9 mouse cellular contexts compared by ENCODE assay signal in the genomic region with DNA sequence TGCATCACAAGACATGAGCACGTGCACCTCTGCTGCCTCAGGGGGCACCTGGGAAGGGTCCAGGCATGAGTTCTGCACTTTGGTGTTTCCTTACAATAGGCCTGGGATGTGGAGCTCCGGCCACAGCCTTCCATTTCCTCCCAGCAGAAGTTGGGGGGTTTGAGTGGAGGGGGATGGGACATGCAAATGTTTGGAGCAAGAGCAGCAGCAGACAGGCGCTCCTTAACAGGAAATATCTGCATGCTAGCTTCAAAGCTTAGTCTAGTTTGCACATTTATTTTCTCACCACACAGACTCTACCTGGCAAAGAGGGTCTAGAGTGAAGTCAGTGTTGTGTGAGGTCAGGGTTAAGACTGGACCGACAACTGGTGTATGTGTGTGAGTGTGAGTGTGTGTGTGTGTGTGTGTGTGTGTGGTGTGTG.
DNase-seq lines count a peak whose midpoint lies in the region; ATAC-seq and TF ChIP-seq lines count a peak whose summit lies in the region.
"Had no signal": no experiment of that assay in that cellular context is flagged by ENCODE, and none has a peak within 500 bp of the region (broad histone marks: within the 10 kb centered on the region; RNA-seq: fewer than 3 reads in every experiment).

No protein-coding gene starts in this region.

- 48% methylated on average over 4 of the region's 4 CpGs for WGBS in heart, embryonic 12.5 days
- 59% methylated on average over 4 of the region's 4 CpGs for WGBS in heart, embryonic 11.5 days (ENCODE audit: insufficient replicate concordance)
- 76% methylated on average over 4 of the region's 4 CpGs for WGBS in small intestine, adult 2 months

- no peak for TF ChIP-seq CTCF in small intestine, adult 2 months (IDR thresholded peaks at IDR 0.05; ENCODE audit: extremely low read depth, insufficient read length, insufficient replicate concordance, low read depth, low read length)

- TF ChIP-seq POLR2A in small intestine, adult 2 months (IDR thresholded peaks at IDR 0.05; ENCODE audit: low read depth, low read length) = no peak

- no peaks in the 10 kb centered on the region for H3K9me3 ChIP-seq in heart, embryonic 12.5 days (replicated peaks)
- H3K9me3 ChIP-seq in heart, embryonic 11.5 days (replicated peaks; ENCODE audit: control insufficient read depth, low read length) = no peaks in the 10 kb centered on the region

- peaks cover 49% of the 10 kb centered on the region for H3K4me1 ChIP-seq in heart, embryonic 12.5 days (replicated peaks)
- peaks cover 34% of the 10 kb centered on the region for H3K4me1 ChIP-seq in heart, embryonic 11.5 days (ENCODE audit: control insufficient read depth, insufficient read depth, low read length)
- H3K4me1 ChIP-seq in small intestine, adult 2 months (ENCODE audit: control insufficient read depth, insufficient read depth, insufficient read length, low read length) = peaks cover 16% of the 10 kb centered on the region; the same call in 1 of the 2 replicates

- peak overlapping the region; percentile 8; the same call in 1 of the 2 replicates for H3K27ac ChIP-seq in heart, embryonic 12.5 days (ENCODE audit: poor library complexity, severe bottlenecking)
- no peak overlapping the region for H3K27ac ChIP-seq in heart, embryonic 11.5 days (ENCODE audit: low read depth, low read length)
- H3K27ac ChIP-seq in small intestine, adult 2 months (ENCODE audit: insufficient read depth, low read depth, low read length) = peak overlapping the region; percentile 44

- H3K27me3 ChIP-seq in heart, embryonic 12.5 days (replicated peaks) = no peaks in the 10 kb centered on the region
- no peaks in the 10 kb centered on the region for H3K27me3 ChIP-seq in heart, embryonic 11.5 days (ENCODE audit: control insufficient read depth, insufficient read depth, low read length)
- no peaks in the 10 kb centered on the region for H3K27me3 ChIP-seq in small intestine, adult 2 months (ENCODE audit: control insufficient read depth, insufficient read depth, low read length)

- DNase-seq in T-cell, adult 2 months (ENCODE audit: low spot score) = peak; percentile 43
- DNase-seq in kidney, postnatal 14 days = peak; percentile 69
- DNase-seq in frontal cortex, postnatal 10 days (ENCODE audit: low spot score in 2 of 2) = no peak
- no peak for DNase-seq in Muller cell, postnatal 12 days (ENCODE audit: inconsistent ontology term)
- no peak for DNase-seq in c-Kit-positive CD71-positive TER-119-positive erythroid progenitor cells, embryonic 14.5 days (ENCODE audit: low spot score)
- DNase-seq: forebrain, postnatal 0 days had no signal

- H3K4me3 ChIP-seq in heart, embryonic 12.5 days = no peak overlapping the region
- no peak overlapping the region for H3K4me3 ChIP-seq in heart, embryonic 11.5 days (ENCODE audit: low read depth, low read length)
- no peak overlapping the region for H3K4me3 ChIP-seq in small intestine, adult 2 months (ENCODE audit: low read depth, low read length)

- H3K4me2 ChIP-seq in heart, embryonic 12.5 days = no peak overlapping the region
- H3K4me2 ChIP-seq in heart, embryonic 11.5 days = no peak overlapping the region

- H3K36me3 ChIP-seq in heart, embryonic 12.5 days = no peaks in the 10 kb centered on the region
- H3K36me3 ChIP-seq in heart, embryonic 11.5 days (ENCODE audit: control insufficient read depth, insufficient read depth, low read length) = no peaks in the 10 kb centered on the region
- no peaks in the 10 kb centered on the region for H3K36me3 ChIP-seq in small intestine, adult 2 months (ENCODE audit: control insufficient read depth, insufficient read depth, low read length)

- H3K9ac ChIP-seq in heart, embryonic 12.5 days = no peak overlapping the region
- H3K9ac ChIP-seq in heart, embryonic 11.5 days (ENCODE audit: low read depth, low read length) = no peak overlapping the region
- H3K9ac ChIP-seq: forebrain, postnatal 0 days had no signal

- ATAC-seq in heart, embryonic 12.5 days (ENCODE audit: insufficient number of reproducible peaks, low FRiP score) = peak; percentile 51; the same call in 1 of the 2 replicates
- no peak for ATAC-seq in heart, embryonic 11.5 days (replicated peaks; ENCODE audit: insufficient number of reproducible peaks, low FRiP score, low TSS enrichment)
- ATAC-seq: forebrain, postnatal 0 days had no signal

Comparison
In these comparisons a context has a peak if more than half of its experiments do, and no peak if none do; other contexts are left out.
1. DNase-seq: peak in T-cell, adult 2 months (single experiment) and kidney, postnatal 14 days (single experiment); none in frontal cortex, postnatal 10 days (0 of 2), Muller cell, postnatal 12 days (single experiment) and c-Kit-positive CD71-positive TER-119-positive erythroid progenitor cells, embryonic 14.5 days (single experiment).